7 mouse cellular contexts compared by ENCODE assay signal in genomic region chr11:40734251-40734752, GRCm38 (mm10). TPM values are rescaled to one million over a fixed set of nuclear protein-coding genes. Genes with fewer than 3 reads are reported as not detected.
DNase-seq lines count a peak whose midpoint lies in the region; ATAC-seq and TF ChIP-seq lines count a peak whose summit lies in the region.

No protein-coding gene starts in this region.

- 0 out of 2 replicates have a peak, but pooled peaks cover 5% of the 10 kb centered on the region for H3K36me3 ChIP-seq in lung, postnatal 0 days (ENCODE audit: insufficient read depth, low read length)
- H3K36me3 ChIP-seq in embryonic facial prominence, embryonic 12.5 days = peaks cover 24% of the 10 kb centered on the region
- H3K36me3 ChIP-seq in limb, embryonic 10.5 days = peaks cover 58% of the 10 kb centered on the region
- H3K36me3 ChIP-seq in small intestine, adult 2 months (ENCODE audit: control insufficient read depth, insufficient read depth, low read length) = peaks cover 22% of the 10 kb centered on the region

- peak overlapping the region; percentile 66 for H3K9ac ChIP-seq in lung, postnatal 0 days (replicated peaks; ENCODE audit: low read depth)
- H3K9ac ChIP-seq in embryonic facial prominence, embryonic 12.5 days = peak overlapping the region; percentile 90

- TF ChIP-seq EP300 in lung, postnatal 0 days (IDR thresholded peaks at IDR 0.05) = no peak

- peak overlapping the region; percentile 69 for H3K4me2 ChIP-seq in lung, postnatal 0 days (replicated peaks; ENCODE audit: low read depth, low read length)
- H3K4me2 ChIP-seq in embryonic facial prominence, embryonic 12.5 days (replicated peaks) = peak overlapping the region; percentile 68

- peak overlapping the region; percentile 67 for H3K4me3 ChIP-seq in lung, postnatal 0 days (ENCODE audit: low read depth, low read length)
- peak overlapping the region; percentile 93 for H3K4me3 ChIP-seq in embryonic facial prominence, embryonic 12.5 days
- peak overlapping the region; percentile 91 for H3K4me3 ChIP-seq in limb, embryonic 10.5 days
- H3K4me3 ChIP-seq in small intestine, adult 2 months (ENCODE audit: low read depth, low read length) = peak overlapping the region; percentile 73

- no peak overlapping the region; the same call in 1 of the 2 replicates for H3K27ac ChIP-seq in lung, postnatal 0 days (ENCODE audit: low read length)
- H3K27ac ChIP-seq in embryonic facial prominence, embryonic 12.5 days = peak overlapping the region; percentile 87
- peak overlapping the region; percentile 96 for H3K27ac ChIP-seq in limb, embryonic 10.5 days
- H3K27ac ChIP-seq in small intestine, adult 2 months (ENCODE audit: insufficient read depth, low read depth, low read length) = no peak overlapping the region

- peaks cover 12% of the 10 kb centered on the region; the same call in 1 of the 2 replicates for H3K4me1 ChIP-seq in lung, postnatal 0 days (ENCODE audit: insufficient read depth, low read depth, low read length)
- peaks cover 22% of the 10 kb centered on the region for H3K4me1 ChIP-seq in embryonic facial prominence, embryonic 12.5 days
- peaks cover 19% of the 10 kb centered on the region for H3K4me1 ChIP-seq in limb, embryonic 10.5 days
- H3K4me1 ChIP-seq in small intestine, adult 2 months (ENCODE audit: control insufficient read depth, insufficient read depth, insufficient read length, low read length) = 0 out of 2 replicates have a peak, but pooled peaks cover 2% of the 10 kb centered on the region

- no peaks in the 10 kb centered on the region for H3K27me3 ChIP-seq in lung, postnatal 0 days (replicated peaks; ENCODE audit: insufficient read depth, low read length)
- no peaks in the 10 kb centered on the region for H3K27me3 ChIP-seq in embryonic facial prominence, embryonic 12.5 days
- H3K27me3 ChIP-seq in limb, embryonic 10.5 days (ENCODE audit: low read depth, poor library complexity, severe bottlenecking) = no peaks in the 10 kb centered on the region
- no peaks in the 10 kb centered on the region for H3K27me3 ChIP-seq in small intestine, adult 2 months (ENCODE audit: control insufficient read depth, insufficient read depth, low read length)

- no peak for DNase-seq in lung, postnatal 0 days (ENCODE audit: low spot score)
- DNase-seq in lung, postnatal 14 days = no peak
- DNase-seq in limb, embryonic 10.5 days (ENCODE audit: low spot score) = no peak
- no peak for DNase-seq in adrenal gland, postnatal 14 days
- no peak for DNase-seq in gastrocnemius, adult 18-20 months (ENCODE audit: low spot score)

- 3% methylated on average over 11 of the region's 11 CpGs for WGBS in lung, postnatal 0 days
- 5% methylated on average over 11 of the region's 11 CpGs for WGBS in embryonic facial prominence, embryonic 12.5 days
- WGBS in limb, embryonic 10.5 days = 6% methylated on average over 11 of the region's 11 CpGs
- 1% methylated on average over 11 of the region's 11 CpGs for WGBS in small intestine, adult 2 months

- TF ChIP-seq POLR2A in small intestine, adult 2 months (IDR thresholded peaks at IDR 0.05; ENCODE audit: low read depth, low read length) = no peak

- no peak for TF ChIP-seq CTCF in lung, postnatal 0 days (IDR thresholded peaks at IDR 0.05)
- no peak for TF ChIP-seq CTCF in small intestine, adult 2 months (IDR thresholded peaks at IDR 0.05; ENCODE audit: extremely low read depth, insufficient read length, insufficient replicate concordance, low read depth, low read length)

- ATAC-seq in lung, postnatal 0 days = no peak
- ATAC-seq in embryonic facial prominence, embryonic 12.5 days (ENCODE audit: insufficient number of reproducible peaks, insufficient read depth, low FRiP score, low TSS enrichment) = no peak

- H3K9me3 ChIP-seq in lung, postnatal 0 days (ENCODE audit: low read length) = no peaks in the 10 kb centered on the region
- H3K9me3 ChIP-seq in embryonic facial prominence, embryonic 12.5 days = no peaks in the 10 kb centered on the region
- H3K9me3 ChIP-seq in limb, embryonic 10.5 days (replicated peaks) = no peaks in the 10 kb centered on the region

RNA-seq across cellular contexts. Expression of gene Nudcd2, which starts 0.8 kb away (rescaled TPM):
- polyA plus RNA-seq in lung, postnatal 0 days (2015; fragmentation: Nextera tagmentation; extraction: Ambion mirVana) = 55.2 and 60.7 TPM in 2 replicates
- polyA plus RNA-seq in embryonic facial prominence, embryonic 12.5 days (2016; fragmentation: Nextera tagmentation; extraction: Ambion mirVana) = 166 and 178 TPM in 2 replicates
- polyA plus RNA-seq in limb, embryonic 10.5 days (2016; fragmentation: Nextera tagmentation; extraction: Ambion mirVana) = 232 and 242 TPM in 2 replicates
- polyA plus RNA-seq in small intestine, adult 2 months (2012; rRNA removed) = 6.7 TPM in 2 replicates
- 32.1 and 36.7 TPM in 2 replicates for total RNA-seq in adrenal gland, postnatal 14 days (2021)
- 10 to 100 TPM; 10.1 to 13.4 TPM for total RNA-seq in gastrocnemius, adult 18-20 months (2021)

RNA-seq across cellular contexts. Expression of gene Hmmr, which starts 1.1 kb away (rescaled TPM):
- polyA plus RNA-seq in lung, postnatal 0 days (2015; fragmentation: Nextera tagmentation; extraction: Ambion mirVana) = 1.5 and 2.9 TPM in 2 replicates
- polyA plus RNA-seq in embryonic facial prominence, embryonic 12.5 days (2016; fragmentation: Nextera tagmentation; extraction: Ambion mirVana) = 47.2 and 54.9 TPM in 2 replicates
- polyA plus RNA-seq in limb, embryonic 10.5 days (2016; fragmentation: Nextera tagmentation; extraction: Ambion mirVana) = 54.2 and 55.5 TPM in 2 replicates
- 1.3 and 1.8 TPM in 2 replicates for polyA plus RNA-seq in small intestine, adult 2 months (2012; rRNA removed)
- total RNA-seq in adrenal gland, postnatal 14 days (2021) = 8.1 and 9.1 TPM in 2 replicates
- not detected for total RNA-seq in gastrocnemius, adult 18-20 months (2021)

RNA-seq across cellular contexts. Expression of gene Ccng1, which starts 20.8 kb away (rescaled TPM):
- 26.2 and 32.2 TPM in 2 replicates for polyA plus RNA-seq in lung, postnatal 0 days (2015; fragmentation: Nextera tagmentation; extraction: Ambion mirVana)
- polyA plus RNA-seq in embryonic facial prominence, embryonic 12.5 days (2016; fragmentation: Nextera tagmentation; extraction: Ambion mirVana) = 34.3 and 39.9 TPM in 2 replicates
- polyA plus RNA-seq in limb, embryonic 10.5 days (2016; fragmentation: Nextera tagmentation; extraction: Ambion mirVana) = 23.6 and 23.7 TPM in 2 replicates
- 5.4 and 6.1 TPM in 2 replicates for polyA plus RNA-seq in small intestine, adult 2 months (2012; rRNA removed)
- total RNA-seq in adrenal gland, postnatal 14 days (2021) = 71.7 and 74.4 TPM in 2 replicates
- 100 to 1,000 TPM; 650 to 668 TPM for total RNA-seq in gastrocnemius, adult 18-20 months (2021)

RNA-seq across cellular contexts. Expression of gene Mat2b, which starts 39.3 kb away (rescaled TPM):
- polyA plus RNA-seq in lung, postnatal 0 days (2015; fragmentation: Nextera tagmentation; extraction: Ambion mirVana) = 110 and 111 TPM in 2 replicates
- polyA plus RNA-seq in embryonic facial prominence, embryonic 12.5 days (2016; fragmentation: Nextera tagmentation; extraction: Ambion mirVana) = 80.6 and 89.0 TPM in 2 replicates
- polyA plus RNA-seq in limb, embryonic 10.5 days (2016; fragmentation: Nextera tagmentation; extraction: Ambion mirVana) = 116 and 123 TPM in 2 replicates
- 10.3 and 22.3 TPM in 2 replicates for polyA plus RNA-seq in small intestine, adult 2 months (2012; rRNA removed)
- 98.1 and 102 TPM in 2 replicates for total RNA-seq in adrenal gland, postnatal 14 days (2021)
- total RNA-seq in gastrocnemius, adult 18-20 months (2021) = 10 to 100 TPM; 55.7 to 57.3 TPM

Comparison
In these comparisons a context has a peak if more than half of its experiments do, and no peak if none do; other contexts are left out.
1. H3K27ac ChIP-seq: peak in embryonic facial prominence, embryonic 12.5 days (single experiment) and limb, embryonic 10.5 days (single experiment); none in lung, postnatal 0 days (single experiment) and small intestine, adult 2 months (single experiment).
2. RNA of gene Hmmr, which starts 1.1 kb away (polyA plus RNA-seq): 54.2 to 55.5 TPM in limb, embryonic 10.5 days and 47.2 to 54.9 TPM in embryonic facial prominence, embryonic 12.5 days; 1.3 to 1.8 TPM in small intestine, adult 2 months and 1.5 to 2.9 TPM in lung, postnatal 0 days; every median in the first group is over 10 times any median in the second.
3. Peak in every context shown above with its lines, with median percentiles within 50 percentile points of each other: H3K4me3 ChIP-seq.